Mouse (Mus musculus) G1E (cell line): Measurements from ENCODE around the gene Kbtbd12. TPM values are rescaled to one million over a fixed set of nuclear protein-coding genes. Genes with fewer than 3 reads are reported as not detected.

Experiments used
- ATAC-seq: 2 replicates; pipeline ENCODE4 v1.8.0; 2016; ENCODE audit warnings: mild to moderate bottlenecking; ENCODE audit not compliant: insufficient number of reproducible peaks, poor library complexity, low FRiP score, severe bottlenecking; ENCODE audit errors: extremely low read depth
- DNase-seq: peaks from one replicate; pipeline ENCODE4 v3.0.0; 2012; ENCODE audit warnings: low spot score
- H3K27me3 ChIP-seq: 2 replicates; pipeline ENCODE4 v1.6.1; 2012; ENCODE audit warnings: mild to moderate bottlenecking, low read length, inconsistent platforms; ENCODE audit not compliant: insufficient read depth
- H3K36me3 ChIP-seq: replicated peaks from 2 replicates; pipeline ENCODE3; 2012; ENCODE audit warnings: mild to moderate bottlenecking, inconsistent platforms
- H3K4me1 ChIP-seq: 2 replicates; pipeline ENCODE4 v1.6.1; 2012; ENCODE audit warnings: low read depth, low read length, inconsistent platforms, mixed read lengths; ENCODE audit not compliant: insufficient read depth
- H3K4me3 ChIP-seq: 2 replicates; pipeline ENCODE4 v1.5.1; 2012; ENCODE audit warnings: low read depth, mild to moderate bottlenecking, inconsistent platforms, low read length, moderate library complexity, mixed read lengths
- H3K9me3 ChIP-seq: replicated peaks from 2 replicates; pipeline ENCODE4 v1.6.1; 2012; ENCODE audit warnings: inconsistent platforms
- CTCF ChIP-seq: IDR thresholded peaks from 2 replicates; pipeline ENCODE4 v1.5.1; 2012; ENCODE audit warnings: low read depth, low read length, inconsistent platforms, mixed read lengths
- GATA1 ChIP-seq: IDR thresholded peaks from 2 replicates; pipeline ENCODE4 v1.6.1; 2012; ENCODE audit warnings: borderline replicate concordance, low read length, inconsistent platforms, mixed read lengths
- GATA2 ChIP-seq: IDR thresholded peaks from 2 replicates; pipeline ENCODE4 v1.6.1; 2012; ENCODE audit warnings: low read depth, low read length, inconsistent platforms, borderline replicate concordance
- POLR2AphosphoS5 ChIP-seq: IDR thresholded peaks from 2 replicates; pipeline ENCODE4 v1.6.1; 2012; ENCODE audit warnings: low read depth, low read length, inconsistent platforms; ENCODE audit not compliant: insufficient replicate concordance
- TAL1 ChIP-seq: conservative IDR thresholded peaks from 2 replicates; pipeline ENCODE4 v1.6.1; 2012; ENCODE audit warnings: low read depth, low read length, inconsistent platforms, mixed read lengths
- polyA plus RNA-seq: library from polyadenylated mRNA; stranded (reverse); fragments of >175 nt; gene quantifications from 2 replicates; pipeline ENCODE4 v1.2.3, GENCODE M21; 2012
- total RNA-seq, 2 experiments: library from RNA; stranded (forward) in 1 of 2; stranded (reverse) in 1 of 2; fragments of 200-1000 nt in 1 of 2; fragments of >200 nt in 1 of 2; fragmentation: Nextera tagmentation in 1 of 2; gene quantifications; 2 replicates each; pipeline ENCODE4 v1.2.3; 2014 to 2017

Gene Kbtbd12
- total and polyA plus RNA-seq, 3 experiments: 0.27 TPM; not detected in 2

DNA sequence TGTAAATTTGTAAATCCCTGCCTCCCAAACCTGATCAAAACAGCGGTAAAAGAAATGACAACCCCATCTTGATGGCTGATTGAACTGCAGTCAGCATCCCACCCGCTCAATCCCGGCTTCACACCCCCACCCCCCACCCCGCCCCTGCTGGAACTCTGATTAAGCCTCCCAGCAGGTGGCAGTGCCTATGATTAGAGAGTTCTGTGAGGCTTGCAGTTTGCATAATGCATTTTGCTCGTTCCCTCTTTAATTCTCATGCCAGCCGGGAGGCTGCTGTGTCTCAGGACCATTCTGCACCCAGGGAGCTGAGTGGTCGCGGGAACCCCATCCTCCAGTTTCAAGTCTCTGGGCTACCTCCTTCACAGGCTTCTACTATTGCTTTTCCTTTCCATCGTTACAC lies 2.2 kb upstream of the Kbtbd12 start:
- ATAC-seq (no peak), DNase-seq (no peak)
- H3K36me3 ChIP-seq: no peaks in the 10 kb centered on the region
- no peaks in the 10 kb centered on the region for H3K27me3 ChIP-seq
- peaks cover 54% of the 10 kb centered on the region for H3K4me1 ChIP-seq
- no peak for TF ChIP-seq GATA1
- no peak for TF ChIP-seq GATA2
- no peak for TF ChIP-seq TAL1
- no peak for TF ChIP-seq CTCF
- TF ChIP-seq POLR2AphosphoS5: no peak
- H3K9me3 ChIP-seq: peaks cover 15% of the 10 kb centered on the region
- H3K4me3 ChIP-seq: no peak overlapping the region; the same call in 1 of the 2 replicates

- peaks cover 59% of the 10 kb centered on the region for H3K4me1 ChIP-seq
- DNase-seq (no peak), ATAC-seq (no peak)
- H3K4me3 ChIP-seq: no peak overlapping the region
- H3K36me3 ChIP-seq: no peaks in the 10 kb centered on the region
- no peaks in the 10 kb centered on the region for H3K27me3 ChIP-seq
- no peak for TF ChIP-seq GATA1
- TF ChIP-seq POLR2AphosphoS5: no peak
- TF ChIP-seq TAL1: no peak
- no peak for TF ChIP-seq CTCF
- TF ChIP-seq GATA2: no peak
- peaks cover 17% of the 10 kb centered on the region for H3K9me3 ChIP-seq
Measured at GRCm38 (mm10) chr6:88639372-88639920, 1.7 kb upstream of the Kbtbd12 start.

- Histone ChIP-seq H3K27me3 (no peaks in the 10 kb centered on the region), H3K4me3 (no peak overlapping the region), H3K4me1 (peaks cover 61% of the 10 kb centered on the region), H3K36me3 (no peaks in the 10 kb centered on the region), H3K9me3 (peaks cover 17% of the 10 kb centered on the region)
- TF ChIP-seq TAL1 (no peak), GATA2 (no peak), GATA1 (no peak), CTCF (no peak), POLR2AphosphoS5 (no peak)
- ATAC-seq (no peak), DNase-seq (no peak)
Measured at GRCm38 (mm10) chr6:88638917-88639316, 1.2 kb upstream of the Kbtbd12 start.

- peaks cover 76% of the 10 kb centered on the region for H3K4me1 ChIP-seq
- peak overlapping the region; percentile 1; the same call in 1 of the 2 replicates for H3K4me3 ChIP-seq
- no peaks in the 10 kb centered on the region for H3K36me3 ChIP-seq
- TF ChIP-seq GATA1: no peak
- TF ChIP-seq TAL1: peak; percentile 76
- DNase-seq (peak; percentile 8), ATAC-seq (peak; percentile 73)
- H3K9me3 ChIP-seq: peaks cover 17% of the 10 kb centered on the region
- H3K27me3 ChIP-seq: no peaks in the 10 kb centered on the region
Measured at GRCm38 (mm10) chr6:88635881-88636754, 1.6 kb downstream of the Kbtbd12 start.

DNA sequence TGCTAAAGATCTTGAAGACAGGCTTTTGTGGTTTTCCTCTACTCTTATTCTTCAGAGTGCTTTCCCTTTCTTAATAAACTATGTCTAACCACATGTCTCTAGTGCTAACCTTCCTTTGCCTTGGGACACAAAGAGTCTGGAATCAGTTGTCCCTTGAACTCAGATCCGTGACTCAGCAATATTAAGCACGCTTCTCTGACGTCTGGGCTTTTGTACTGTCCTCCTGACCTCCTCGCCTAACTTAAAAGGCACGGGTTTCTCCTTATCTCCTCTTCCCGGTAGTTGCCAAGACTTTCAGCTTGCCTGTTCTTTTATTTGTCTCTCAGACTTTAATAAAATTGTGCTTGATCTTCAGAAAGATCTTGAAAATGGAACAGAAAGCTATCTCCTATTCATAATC lies 6.5 kb downstream of the Kbtbd12 start:
- H3K4me3 ChIP-seq: no peak overlapping the region; the same call in 1 of the 2 replicates
- H3K4me1 ChIP-seq: peaks cover 58% of the 10 kb centered on the region
- TF ChIP-seq CTCF (no peak), TAL1 (no peak), POLR2AphosphoS5 (no peak), GATA2 (no peak), GATA1 (no peak)
- DNase-seq (peak; percentile 20), ATAC-seq (no peak)
- peaks cover 12% of the 10 kb centered on the region for H3K9me3 ChIP-seq
- H3K36me3 ChIP-seq: no peaks in the 10 kb centered on the region
- H3K27me3 ChIP-seq: peaks cover 2% of the 10 kb centered on the region; the same call in 1 of the 2 replicates

DNA sequence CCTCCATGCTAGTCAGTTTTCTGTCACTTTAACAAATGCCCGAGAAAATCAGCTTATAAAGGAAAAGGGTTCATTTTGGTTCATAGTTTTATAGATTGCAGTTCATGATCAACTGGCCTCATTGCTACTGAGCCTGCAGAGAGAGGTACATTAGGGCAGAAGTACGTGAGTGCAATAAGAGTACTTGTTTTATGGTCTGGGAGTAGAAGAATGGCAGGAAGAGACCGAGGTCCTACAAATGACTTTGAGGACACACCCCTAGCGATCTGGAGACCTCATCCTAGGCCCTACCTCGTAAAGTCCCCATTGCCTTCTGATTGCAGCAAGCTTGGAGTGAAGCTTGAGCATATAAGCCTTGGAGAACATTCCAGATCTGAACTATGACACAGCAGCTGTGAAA lies 7.2 kb downstream of the Kbtbd12 start:
- H3K27me3 ChIP-seq: peaks cover 2% of the 10 kb centered on the region; the same call in 1 of the 2 replicates
- peaks cover 12% of the 10 kb centered on the region for H3K9me3 ChIP-seq
- H3K36me3 ChIP-seq: no peaks in the 10 kb centered on the region
- TF ChIP-seq CTCF (no peak), POLR2AphosphoS5 (no peak), TAL1 (no peak), GATA1 (no peak), GATA2 (no peak)
- H3K4me3 ChIP-seq: no peak overlapping the region
- H3K4me1 ChIP-seq: peaks cover 55% of the 10 kb centered on the region
- ATAC-seq (no peak), DNase-seq (no peak)
